Mouse (Mus musculus) urinary bladder, adult 2 months (tissue): ENCODE results near the gene Arhgap19. TPM values are rescaled to one million over a fixed set of nuclear protein-coding genes. Genes with fewer than 3 reads are reported as not detected.

Source experiments
- DNase-seq: peaks from one replicate; pipeline ENCODE4 v3.0.0; 2022; ENCODE audit warnings: low spot score
- polyA plus RNA-seq: library from polyadenylated mRNA; depleted of rRNA; stranded (reverse); fragments of >200 nt; gene quantifications from 2 replicates; pipeline ENCODE4 v1.2.3, GENCODE M21; 2012

Arhgap19 gene
- polyA plus RNA-seq, 1 experiment = 4.6 TPM

GRCm38 (mm10) chr19:41831718-41832391 is 30.0 kb upstream of the Arhgap19 start:
- DNase-seq = no peak

- no peak for DNase-seq
Observed at GRCm38 (mm10) chr19:41831101-41831570, 29.3 kb upstream of the Arhgap19 start.

GRCm38 (mm10) chr19:41830106-41831031 is 28.5 kb upstream of the Arhgap19 start:
- DNase-seq = peak; percentile 38

GRCm38 (mm10) chr19:41829381-41830105 is 27.7 kb upstream of the Arhgap19 start, which contains the start of gene Frat1:
Frat1 (plus strand) TSS chr19:41829970.
- DNase-seq = peak; percentile 86

- DNase-seq = no peak
Observed at GRCm38 (mm10) chr19:41828941-41829340, 27.1 kb upstream of the Arhgap19 start.

- no peak for DNase-seq
Observed at GRCm38 (mm10) chr19:41826529-41826928, 24.7 kb upstream of the Arhgap19 start.

GRCm38 (mm10) chr19:41824950-41825349 is 23.1 kb upstream of the Arhgap19 start:
- DNase-seq = no peak

GRCm38 (mm10) chr19:41822589-41822988 is 20.7 kb upstream of the Arhgap19 start:
- DNase-seq = no peak

- no peak for DNase-seq
Observed at GRCm38 (mm10) chr19:41821436-41821835, 19.6 kb upstream of the Arhgap19 start.

GRCm38 (mm10) chr19:41818749-41819148 is 16.9 kb upstream of the Arhgap19 start:
- no peak for DNase-seq

GRCm38 (mm10) chr19:41817325-41817724 is 15.5 kb upstream of the Arhgap19 start:
- DNase-seq = no peak

GRCm38 (mm10) chr19:41816915-41817314 is 15.1 kb upstream of the Arhgap19 start:
- no peak for DNase-seq

GRCm38 (mm10) chr19:41816410-41816809 is 14.6 kb upstream of the Arhgap19 start:
- DNase-seq = no peak

GRCm38 (mm10) chr19:41813374-41813773 is 11.5 kb upstream of the Arhgap19 start:
- no peak for DNase-seq

GRCm38 (mm10) chr19:41812525-41812924 is 10.7 kb upstream of the Arhgap19 start:
- no peak for DNase-seq

- no peak for DNase-seq
Observed at GRCm38 (mm10) chr19:41810074-41810473, 8.2 kb upstream of the Arhgap19 start.

- no peak for DNase-seq
Observed at GRCm38 (mm10) chr19:41808104-41808634, 6.3 kb upstream of the Arhgap19 start.

GRCm38 (mm10) chr19:41807497-41807896 is 5.7 kb upstream of the Arhgap19 start:
- no peak for DNase-seq

- DNase-seq = no peak
Observed at GRCm38 (mm10) chr19:41805831-41806230, 4.0 kb upstream of the Arhgap19 start.

GRCm38 (mm10) chr19:41803322-41803721 is 1.5 kb upstream of the Arhgap19 start:
- DNase-seq = no peak

- no peak for DNase-seq
Observed at GRCm38 (mm10) chr19:41800986-41801741, 683 bp downstream of the Arhgap19 start.
